Mouse (Mus musculus) left cerebral cortex, adult 18-20 months (tissue): ENCODE measurements around the gene Olfr702. TPM values are rescaled to one million over a fixed set of nuclear protein-coding genes. Genes with fewer than 3 reads are reported as not detected.

Source experiments
- DNase-seq, 2 experiments: peaks; one replicate each; pipeline ENCODE4 v3.0.0; 2021 to 2022; ENCODE audit warnings: low spot score in 2 of 2, mixed read lengths in 1 of 2
- long read RNA-seq, 2 experiments: library from polyadenylated mRNA; stranded (forward); transcript quantifications; one replicate each; pipeline ENCODE4 v2.0.0; 2021
- total RNA-seq, 2 experiments: library from RNA; stranded (reverse); gene quantifications; 2 replicates each; pipeline ENCODE4 v1.2.3; 2021

The Olfr702 gene
- not detected for total RNA-seq
- long read RNA-seq, experiment 1, result 0 reads
- long read RNA-seq, experiment 2, result 0 reads

- DNase-seq, result no peak
Measured at GRCm38 (mm10) chr7:106833793-106834192, at the start of gene Olfr702. Gene Olfr702 (minus strand): TSS chr7:106833893.

DNA sequence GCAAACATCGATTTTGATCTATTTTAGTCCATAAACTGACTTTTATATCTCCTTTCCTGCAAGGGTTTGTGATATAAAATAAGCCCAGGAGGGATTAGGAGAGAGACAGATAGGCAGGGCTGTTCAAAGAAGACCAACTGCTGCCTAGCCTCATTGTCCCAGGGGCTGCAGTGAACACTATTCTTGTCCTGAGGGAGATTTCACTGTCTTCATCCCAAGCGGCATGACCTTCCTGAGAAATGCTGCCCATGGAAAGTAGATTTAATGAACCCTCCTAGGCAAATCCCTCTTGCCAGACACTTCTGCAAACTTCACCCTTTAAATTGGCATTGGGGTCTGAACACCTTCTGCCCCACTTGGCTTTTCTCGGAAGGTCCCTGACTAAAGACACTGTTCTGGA, 43.1 kb upstream of the Olfr702 start, which contains the start of gene Olfr705:
Gene Olfr705, minus strand, starts transcription at position 101 of the 400 bp plus-strand sequence.
- DNase-seq, result no peak

- no peak for DNase-seq
Measured at GRCm38 (mm10) chr7:106862885-106863284, 29.2 kb upstream of the Olfr702 start, which contains the start of gene Olfr704. Gene Olfr704 (plus strand): TSS chr7:106863185.

DNA sequence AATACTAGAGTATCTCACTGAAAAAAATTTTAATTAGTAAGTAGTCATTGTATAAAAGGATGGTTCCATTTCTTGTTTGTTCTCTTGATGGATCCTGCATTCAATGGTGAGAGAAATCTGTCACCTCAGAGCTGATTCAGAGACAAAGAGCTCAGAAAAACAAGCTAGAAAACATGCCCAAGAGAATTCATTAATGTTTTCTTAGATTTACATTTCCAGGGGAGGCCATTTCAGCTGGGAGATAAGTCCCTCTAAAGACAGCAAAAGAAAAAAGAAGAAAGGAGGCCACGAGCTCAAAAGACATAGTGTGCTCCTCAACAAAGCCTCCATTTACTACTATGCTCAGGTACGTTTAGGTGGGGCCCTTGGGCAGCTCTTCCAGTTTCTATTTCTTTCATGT, 9.4 kb upstream of the Olfr702 start, which contains the start of gene Olfr703:
Gene Olfr703, plus strand, starts transcription at position 301 of the 400 bp plus-strand sequence.
- no peak for DNase-seq

- no peak for DNase-seq
Measured at GRCm38 (mm10) chr7:106818414-106818813, 15.3 kb downstream of the Olfr702 start.

DNA sequence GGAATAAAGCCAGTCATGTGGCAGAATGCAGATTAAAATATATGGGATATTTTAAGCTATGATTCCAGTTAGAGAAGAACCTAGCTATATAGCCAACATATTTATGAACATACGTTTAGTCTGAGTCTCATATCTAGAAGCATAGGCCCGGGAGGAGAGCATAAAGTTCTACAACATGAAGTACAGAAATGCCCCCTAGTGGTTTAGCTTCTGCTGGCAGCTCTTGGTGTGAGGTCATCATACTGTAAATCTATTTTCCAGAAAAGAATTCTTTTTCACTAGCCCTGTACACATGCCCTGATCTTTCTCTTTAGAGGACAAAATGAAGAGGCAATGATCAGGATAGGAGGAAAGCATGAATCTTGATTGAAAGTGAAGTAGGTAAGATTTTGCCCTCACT, 17.9 kb downstream of the Olfr702 start:
- no peak for DNase-seq

DNA sequence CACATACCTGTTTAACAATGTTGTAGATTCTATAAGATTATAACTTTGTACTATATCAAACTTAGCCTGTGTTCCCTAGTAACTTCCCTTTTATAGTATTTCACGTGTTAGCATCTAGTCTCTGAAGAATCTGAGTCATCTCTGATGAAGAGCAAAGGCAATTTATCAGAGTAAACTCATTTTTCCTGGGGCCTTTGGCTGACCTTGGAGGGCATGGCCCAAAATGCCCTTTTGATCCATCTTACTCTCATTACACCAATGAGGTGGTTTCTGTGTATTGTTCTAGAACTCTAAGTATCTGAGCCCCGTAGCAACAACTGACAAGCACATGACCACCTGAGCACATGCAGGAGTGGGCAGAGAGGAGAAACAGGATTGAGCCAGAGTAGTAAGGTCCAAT, 19.9 kb downstream of the Olfr702 start, which contains the start of gene Olfr701:
Gene Olfr701, plus strand, starts transcription at position 301 of the 400 bp plus-strand sequence.
- DNase-seq, result no peak

- DNase-seq, result no peak
Measured at GRCm38 (mm10) chr7:106808734-106809133, 25.0 kb downstream of the Olfr702 start, which contains the start of gene Olfr700. Gene Olfr700 (minus strand): TSS chr7:106808834.

- DNase-seq, result no peak
Measured at GRCm38 (mm10) chr7:106793098-106793497, 40.6 kb downstream of the Olfr702 start, which contains the start of gene Olfr699. Gene Olfr699 (minus strand): TSS chr7:106793198.

DNA sequence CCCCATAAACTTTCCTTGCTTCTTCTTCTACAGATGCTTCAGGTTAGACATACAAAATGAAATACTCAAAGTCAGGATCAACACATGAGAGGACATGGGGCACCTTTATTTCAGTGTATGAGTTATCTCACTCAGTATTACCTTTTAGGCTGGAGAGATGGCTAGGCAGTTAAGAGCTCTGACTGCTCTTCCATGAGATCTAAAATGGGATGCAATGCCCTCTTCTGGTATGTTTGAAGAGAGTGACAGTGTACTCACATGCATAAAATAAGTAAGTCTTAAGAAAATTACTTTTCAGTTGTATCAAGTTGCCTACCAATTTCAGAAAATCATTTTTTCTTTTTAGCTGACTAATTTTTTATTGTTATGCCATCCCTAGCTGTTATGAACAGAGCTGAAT, 45.4 kb downstream of the Olfr702 start:
- no peak for DNase-seq

Other genes with a start within 250 kb of the Olfr702 start
- gene Olfr693, start 153.3 kb downstream of the Olfr702 start, total RNA-seq, result not detected
- not detected for gene Olfr694, start 142.1 kb downstream of the Olfr702 start, total RNA-seq
- gene Olfr695, start 117.5 kb downstream of the Olfr702 start, total RNA-seq, result not detected
- not detected for gene Olfr697, start 91.5 kb downstream of the Olfr702 start, total RNA-seq
- gene Olfr698, start 78.5 kb downstream of the Olfr702 start, total RNA-seq, result not detected
- not detected for gene Olfr699, start 40.7 kb downstream of the Olfr702 start, total RNA-seq
- not detected for gene Olfr700, start 25.1 kb downstream of the Olfr702 start, total RNA-seq
- not detected for gene Olfr701, start 19.8 kb downstream of the Olfr702 start, total RNA-seq
- gene Olfr703, start 9.5 kb upstream of the Olfr702 start, total RNA-seq, result not detected
- gene Olfr704, start 29.3 kb upstream of the Olfr702 start, total RNA-seq, result not detected
- gene Olfr705, start 43.0 kb upstream of the Olfr702 start, total RNA-seq, result not detected
- gene Olfr706, start 54.3 kb upstream of the Olfr702 start, total RNA-seq, result not detected
- not detected for gene Olfr707, start 67.3 kb upstream of the Olfr702 start, total RNA-seq
- not detected for gene Olfr1532-ps1, start 74.1 kb upstream of the Olfr702 start, total RNA-seq
- under 1 TPM in 1 of 2 experiments, not detected in 1; 0.07 TPM for gene Olfr709-ps1, start 98.3 kb upstream of the Olfr702 start, total RNA-seq
- not detected for gene Olfr710, start 114.4 kb upstream of the Olfr702 start, total RNA-seq
- gene Olfr6, start 130.0 kb upstream of the Olfr702 start, total RNA-seq, result not detected
- gene Olfr711, start 141.6 kb upstream of the Olfr702 start, total RNA-seq, result not detected
- gene Olfr2, start 172.2 kb upstream of the Olfr702 start, total RNA-seq, result not detected
- gene Olfr713, start 197.3 kb upstream of the Olfr702 start, total RNA-seq, result not detected
- gene Olfr714, start 237.1 kb upstream of the Olfr702 start, total RNA-seq, result not detected